Mouse (Mus musculus): ENCODE data around the gene Rfc4. TPM values are rescaled to one million over a fixed set of nuclear protein-coding genes. Genes with fewer than 3 reads are reported as not detected.

Gene Rfc4
- 10 to 100 TPM in 1 of 2 experiments, 1 to 10 TPM in 1; 9.7 to 11.5 TPM for total RNA-seq (2021)

DNA sequence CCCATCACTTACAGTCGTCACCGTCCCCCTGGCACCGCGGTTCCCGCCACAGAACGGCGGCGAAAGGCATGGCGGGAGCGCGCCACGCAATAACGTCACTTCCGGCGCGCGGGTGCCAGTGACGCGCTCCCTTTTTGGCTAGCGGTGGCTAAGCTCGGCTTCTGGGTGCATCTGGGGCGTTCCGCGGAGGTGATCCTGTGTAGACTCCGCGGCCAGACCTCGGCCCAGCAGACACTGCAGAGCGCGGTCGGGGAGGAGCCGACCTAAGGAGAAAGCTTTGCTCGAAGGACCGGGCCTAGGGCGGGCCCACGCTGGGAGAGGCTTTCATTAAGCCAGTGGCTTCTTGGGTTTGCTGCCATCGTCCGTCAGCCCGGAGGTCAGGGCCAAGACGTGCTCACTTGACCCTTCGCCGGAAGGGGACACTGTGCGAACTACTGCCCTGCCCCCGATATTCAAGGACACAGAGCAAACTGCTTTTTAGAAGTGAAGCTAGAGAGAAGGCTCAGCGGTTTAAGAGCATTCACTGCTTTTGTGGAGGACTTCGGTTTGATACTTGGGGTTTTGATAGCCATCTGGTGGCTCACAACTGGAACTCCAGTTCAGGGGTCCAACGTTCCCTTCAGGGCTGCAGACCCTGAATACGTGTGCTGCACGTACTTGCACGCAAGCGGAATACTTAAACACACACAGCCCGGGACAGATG lies at the start of gene Rfc4:
Rfc4 (minus strand) TSS at position 65 of the 703 bp plus-strand sequence.
- intact Hi-C loops (cut with DNase I): no loop called here
- DNase-seq: peak; percentile 93

DNA sequence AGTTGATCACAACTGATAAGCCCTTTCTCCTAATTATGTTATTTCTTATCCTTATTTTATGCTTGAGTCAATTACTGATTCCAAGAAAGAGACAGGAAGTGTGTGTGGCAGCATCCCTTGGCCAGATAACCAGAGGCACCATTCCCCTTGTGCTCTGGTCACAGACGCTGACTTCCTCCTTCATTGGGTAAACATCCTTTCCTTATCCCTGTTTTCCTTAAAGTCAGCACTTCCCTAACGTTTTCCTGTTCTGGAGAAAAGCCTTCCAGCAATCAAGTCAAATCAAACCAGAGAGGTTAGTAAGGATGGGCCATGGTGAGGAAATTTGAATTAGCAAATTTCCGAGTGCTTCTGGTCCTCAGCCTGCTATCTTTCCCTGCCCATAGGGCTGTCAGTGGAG lies 48.4 kb upstream of the Rfc4 start:
- intact Hi-C loops (cut with DNase I): loop anchor here (10.0 kb wide), 1 partner anchor 981 kb away; no protein-coding TSS in a partner anchor

DNA sequence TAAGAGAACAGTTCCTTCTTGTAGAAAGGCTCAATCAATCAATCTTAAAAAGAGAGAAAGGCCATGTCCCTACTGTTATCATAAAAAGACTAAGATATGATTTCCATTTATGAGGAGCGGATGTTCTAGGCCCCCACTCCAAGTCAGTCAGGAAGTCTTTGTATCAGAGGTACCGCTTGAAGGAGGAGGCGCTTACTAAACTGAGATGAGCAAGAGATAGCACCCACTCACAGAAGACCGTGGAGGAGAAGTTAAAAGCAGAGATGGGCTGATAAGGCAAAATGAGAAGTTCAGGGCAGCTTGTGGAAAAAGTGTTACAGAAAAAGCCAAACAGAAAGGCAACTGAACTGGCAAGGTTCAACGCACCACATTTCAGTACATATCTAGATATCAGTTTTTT lies 47.3 kb upstream of the Rfc4 start:
- intact Hi-C loops (cut with DNase I): loop anchor here (10.0 kb wide), 1 partner anchor 980 kb away; no protein-coding TSS in a partner anchor
- no peak for DNase-seq

More for the DNA sequence above, 48.4 kb upstream of the Rfc4 start:
- no peak for DNase-seq

DNA sequence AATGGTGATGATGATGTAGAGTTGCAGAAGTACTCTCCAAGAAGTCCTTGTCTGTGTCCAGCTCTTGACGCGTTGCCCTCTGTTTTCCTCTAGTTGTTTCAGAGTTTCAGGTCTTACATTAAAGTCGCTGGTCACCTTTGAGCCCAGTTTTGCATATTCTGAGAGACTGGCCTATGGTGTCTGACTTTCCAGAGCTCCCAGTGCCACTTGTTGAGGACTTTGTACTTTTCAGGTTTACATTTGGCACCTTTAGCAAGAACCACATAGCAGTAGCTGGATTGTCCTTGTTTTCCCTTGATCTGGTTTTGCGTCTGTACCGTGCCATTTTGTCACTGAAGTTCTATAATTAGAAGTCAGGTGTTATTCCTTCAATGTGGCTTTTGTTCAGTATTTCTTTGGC lies 46.4 kb upstream of the Rfc4 start:
- intact Hi-C loops (cut with DNase I): loop anchor here (10.0 kb wide), 1 partner anchor 979 kb away; no protein-coding TSS in a partner anchor
- DNase-seq: no peak

DNA sequence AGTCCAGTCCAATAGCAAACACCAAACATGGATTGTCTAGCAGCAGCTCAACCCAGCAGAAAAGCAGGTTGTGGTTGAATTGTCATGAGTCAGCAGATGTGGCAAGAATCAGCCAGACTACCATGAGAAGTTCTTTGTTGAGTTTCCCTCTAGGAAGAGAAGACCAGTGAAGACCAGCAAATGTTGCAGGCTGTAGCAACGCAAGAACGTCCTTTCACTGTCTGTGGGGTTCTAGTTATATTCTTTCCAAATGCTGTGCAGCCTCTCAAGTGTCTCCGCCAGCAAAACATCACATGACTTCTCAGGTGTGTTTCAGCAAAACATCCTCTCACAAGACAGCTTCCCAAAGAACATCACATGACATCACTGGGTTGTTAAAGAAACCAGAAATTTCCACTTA lies 43.3 kb upstream of the Rfc4 start:
- no peak for DNase-seq
- intact Hi-C loops (cut with DNase I): loop anchor here (10.0 kb wide), 1 partner anchor 976 kb away; no protein-coding TSS in a partner anchor

DNA sequence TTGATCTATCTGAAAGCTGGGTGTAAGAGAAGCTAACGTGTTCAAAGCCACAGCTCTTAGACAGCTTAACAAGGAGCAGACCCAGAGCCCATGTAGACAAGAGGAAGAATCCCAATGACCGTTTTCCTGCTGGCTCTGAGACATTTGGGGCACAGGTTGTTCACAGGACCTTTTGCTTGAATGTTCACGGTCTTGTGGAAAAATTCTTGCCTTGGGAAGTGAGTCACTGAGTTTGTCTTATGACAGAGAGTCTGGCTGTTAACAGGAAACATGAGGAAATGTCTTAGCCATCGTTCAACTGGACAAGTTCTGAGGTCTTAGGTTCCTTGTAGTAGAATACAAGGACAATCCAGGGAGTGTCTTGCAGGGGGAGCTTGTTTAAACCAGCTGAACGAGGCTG lies 39.5 kb upstream of the Rfc4 start:
- DNase-seq: no peak
- intact Hi-C loops (cut with DNase I): no loop called here

DNA sequence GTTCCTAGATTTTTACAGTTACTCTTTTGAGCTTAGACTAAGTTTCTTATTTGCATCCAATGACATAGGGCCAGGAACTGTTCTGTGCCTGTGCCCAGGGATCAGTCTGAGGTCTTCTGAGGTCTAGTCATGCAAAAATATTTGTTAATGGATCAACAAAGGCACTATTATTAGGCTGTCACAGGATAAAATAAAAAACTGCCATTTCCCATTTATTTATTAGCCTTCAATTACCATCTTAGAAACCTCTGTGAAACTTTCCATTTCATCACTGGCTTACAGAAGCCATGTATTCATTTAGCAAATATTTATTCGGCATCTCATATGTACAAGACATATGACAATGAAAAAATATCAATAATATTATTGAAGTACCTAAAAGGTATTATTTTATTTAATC lies 39.1 kb upstream of the Rfc4 start:
- no peak for DNase-seq
- intact Hi-C loops (cut with DNase I): no loop called here

DNA sequence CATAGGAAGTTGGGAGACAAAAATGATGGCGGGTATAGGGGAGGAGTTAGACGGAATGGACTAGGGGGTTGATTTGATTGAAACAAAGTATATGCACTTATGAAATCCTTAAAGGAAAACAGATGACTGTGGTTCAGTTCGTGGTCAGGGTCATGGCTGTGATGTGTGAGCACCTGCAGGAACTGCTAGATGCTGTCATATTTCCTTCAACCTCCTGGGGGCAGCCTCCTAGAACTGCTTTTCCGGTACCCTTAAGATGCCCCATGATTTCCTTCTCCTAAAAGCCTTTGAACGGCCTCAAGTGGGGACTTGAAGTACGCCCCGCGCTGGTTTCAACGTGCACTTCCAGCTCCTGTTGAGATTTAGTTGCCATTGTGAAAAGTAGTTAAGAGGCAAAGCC lies 37.9 kb upstream of the Rfc4 start:
- intact Hi-C loops (cut with DNase I): no loop called here
- no peak for DNase-seq

DNA sequence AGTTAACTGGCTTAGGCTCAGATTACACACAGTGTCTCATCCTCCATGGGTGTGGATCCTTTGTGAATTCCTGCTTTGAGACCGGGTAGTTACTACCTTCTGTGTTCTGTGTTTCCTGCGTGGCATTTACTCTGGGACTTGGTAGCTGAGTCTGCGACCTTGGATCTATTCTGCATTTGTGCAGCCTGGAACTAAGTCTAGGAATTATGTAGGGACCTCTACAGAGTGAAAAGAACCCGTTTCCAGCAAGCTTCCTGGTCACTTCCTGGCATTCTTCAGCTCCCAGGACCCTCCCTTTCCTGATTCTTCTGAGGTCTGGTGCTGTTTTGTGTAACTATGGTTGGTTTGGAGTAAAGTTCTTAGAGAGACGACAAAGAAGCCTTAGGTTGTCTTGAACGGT lies 36.9 kb upstream of the Rfc4 start:
- DNase-seq: no peak
- intact Hi-C loops (cut with DNase I): no loop called here

DNA sequence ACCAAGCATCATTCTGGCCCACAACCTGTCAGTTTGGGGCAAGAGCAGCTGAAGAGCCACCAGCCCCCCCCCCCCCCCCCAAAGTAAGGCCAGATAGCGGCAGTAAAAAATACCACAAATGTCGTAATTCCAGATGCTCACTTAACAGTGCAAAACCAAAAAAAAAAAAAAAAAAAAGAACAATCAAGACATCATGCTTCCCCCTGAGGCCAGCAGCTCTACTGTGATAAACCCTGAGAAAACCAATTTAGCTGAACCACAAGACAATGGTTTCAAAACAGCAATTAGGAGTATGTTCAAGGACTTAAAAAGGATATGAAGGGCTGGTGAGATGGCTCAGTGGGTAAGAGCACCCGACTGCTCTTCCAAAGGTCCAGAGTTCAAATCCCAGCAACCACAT lies 34.6 kb upstream of the Rfc4 start:
- intact Hi-C loops (cut with DNase I): no loop called here
- no peak for DNase-seq

DNA sequence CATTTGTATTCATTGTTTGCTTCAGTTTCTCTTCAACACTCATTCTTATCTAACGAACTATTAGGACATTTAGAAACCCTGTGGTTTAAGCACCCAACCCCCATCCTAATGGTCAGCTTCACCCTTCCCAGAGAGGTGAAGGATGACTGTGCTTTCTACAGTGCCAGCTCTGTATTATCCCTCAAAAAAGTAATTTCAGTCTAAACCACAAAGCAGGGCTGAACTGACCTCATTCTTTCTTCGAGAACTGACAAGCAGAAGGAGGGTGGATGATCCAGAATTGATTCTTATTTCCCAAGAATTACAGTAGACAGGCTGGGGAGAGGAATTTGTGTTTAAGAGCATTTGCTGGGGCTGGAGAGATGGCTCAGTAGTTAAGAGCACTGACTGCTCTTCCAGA lies 32.2 kb upstream of the Rfc4 start:
- intact Hi-C loops (cut with DNase I): no loop called here

DNA sequence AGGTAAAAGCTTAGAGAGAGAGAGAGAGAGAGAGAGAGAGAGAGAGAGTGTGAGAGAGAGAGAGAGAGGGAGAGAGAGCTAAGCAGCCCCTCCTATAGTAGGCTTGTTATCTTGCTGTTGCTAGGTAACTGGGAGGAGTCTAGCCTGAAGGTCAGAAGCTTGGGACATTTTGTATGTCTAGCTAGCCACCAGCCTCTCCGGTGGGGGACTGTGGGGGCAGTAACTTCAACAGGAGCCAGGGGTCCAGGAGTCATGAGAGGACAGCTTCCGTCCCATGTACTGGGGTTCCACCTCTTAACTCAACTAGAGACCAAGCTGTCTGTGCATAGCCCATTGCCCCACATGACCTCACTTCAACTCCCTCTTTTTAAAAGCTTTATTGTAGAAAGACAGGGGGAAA lies 31.4 kb upstream of the Rfc4 start:
- intact Hi-C loops (cut with DNase I): no loop called here
- no peak for DNase-seq

More for the DNA sequence above, 32.2 kb upstream of the Rfc4 start:
- no peak for DNase-seq

DNA sequence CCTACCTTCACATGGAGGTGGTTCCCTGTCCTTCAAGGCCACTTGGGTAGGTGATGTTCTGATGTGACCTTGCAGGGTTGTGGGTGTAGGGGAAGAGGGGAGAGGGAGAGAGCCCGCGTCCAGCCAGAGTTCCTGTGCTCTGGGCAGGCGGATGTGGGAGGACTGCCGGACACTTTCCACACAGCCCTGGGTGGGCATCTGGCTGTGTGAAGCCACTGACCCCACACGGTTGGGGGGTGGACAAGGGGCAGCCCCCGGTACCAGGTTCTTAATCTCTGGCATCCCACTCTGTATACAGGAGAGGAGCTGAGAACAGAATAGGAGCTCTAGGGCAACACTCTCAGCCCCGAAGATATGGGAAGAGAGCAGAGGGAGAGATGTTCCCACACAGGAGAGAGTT lies 30.8 kb upstream of the Rfc4 start:
- no peak for DNase-seq
- intact Hi-C loops (cut with DNase I): no loop called here

DNA sequence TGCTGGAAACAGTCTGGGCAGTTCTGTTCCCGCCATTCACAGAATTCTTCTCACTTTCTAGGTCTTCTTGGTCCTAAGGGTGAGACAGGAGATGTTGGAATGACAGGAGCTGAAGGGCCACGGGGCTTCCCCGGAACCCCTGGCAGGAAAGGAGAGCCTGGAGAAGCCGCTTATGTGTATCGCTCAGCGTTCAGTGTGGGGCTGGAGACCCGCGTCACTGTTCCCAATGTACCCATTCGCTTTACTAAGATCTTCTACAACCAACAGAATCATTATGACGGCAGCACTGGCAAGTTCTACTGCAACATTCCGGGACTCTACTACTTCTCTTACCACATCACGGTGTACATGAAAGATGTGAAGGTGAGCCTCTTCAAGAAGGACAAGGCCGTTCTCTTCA lies 29.5 kb upstream of the Rfc4 start:
- intact Hi-C loops (cut with DNase I): no loop called here
- DNase-seq: no peak

DNA sequence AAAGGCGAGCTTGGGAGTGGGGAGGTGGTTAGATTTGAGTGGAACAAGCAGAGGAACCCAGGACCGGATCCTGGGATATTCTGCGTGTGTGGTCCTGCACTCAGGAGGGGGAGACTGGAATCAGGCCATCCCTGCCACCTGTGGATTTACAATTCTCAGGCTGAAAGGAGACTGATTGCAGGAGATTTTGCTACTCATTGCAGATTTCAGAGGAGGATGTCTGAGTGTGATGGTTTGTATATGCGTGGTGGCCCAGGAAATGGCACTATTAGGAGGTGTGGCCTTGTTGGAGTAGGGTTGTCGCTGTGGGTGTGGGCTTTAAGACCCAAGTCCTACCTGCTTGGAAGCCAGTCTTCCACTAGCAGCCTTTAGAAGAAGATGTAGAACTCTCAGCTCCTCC lies 26.7 kb upstream of the Rfc4 start:
- intact Hi-C loops (cut with DNase I): loop anchor here (5.0 kb wide), 1 partner anchor 248 kb away; no protein-coding TSS in a partner anchor

DNA sequence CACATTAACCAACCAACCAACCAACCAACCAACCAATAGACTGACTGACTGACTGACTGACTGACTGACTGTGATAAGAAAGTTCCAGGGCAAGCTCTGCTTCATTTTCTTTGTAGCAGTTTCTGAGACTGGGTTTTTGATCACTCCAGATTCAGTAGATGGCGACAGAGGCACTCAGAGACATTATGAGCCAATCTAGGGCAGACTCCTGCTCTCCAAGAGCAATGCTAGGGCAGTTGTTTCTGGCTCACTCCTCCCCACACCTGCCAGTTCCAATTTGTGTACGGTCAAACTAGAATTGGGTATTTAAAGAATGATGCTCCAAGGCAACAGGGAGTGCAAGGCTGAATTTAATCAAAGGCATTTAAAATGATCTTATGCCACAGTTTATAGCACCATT lies 23.9 kb upstream of the Rfc4 start:
- intact Hi-C loops (cut with DNase I): loop anchor here (5.0 kb wide), 1 partner anchor 251 kb away; no protein-coding TSS in a partner anchor
- DNase-seq: peak; percentile 11

More for the DNA sequence above, 26.7 kb upstream of the Rfc4 start:
- DNase-seq: no peak

DNA sequence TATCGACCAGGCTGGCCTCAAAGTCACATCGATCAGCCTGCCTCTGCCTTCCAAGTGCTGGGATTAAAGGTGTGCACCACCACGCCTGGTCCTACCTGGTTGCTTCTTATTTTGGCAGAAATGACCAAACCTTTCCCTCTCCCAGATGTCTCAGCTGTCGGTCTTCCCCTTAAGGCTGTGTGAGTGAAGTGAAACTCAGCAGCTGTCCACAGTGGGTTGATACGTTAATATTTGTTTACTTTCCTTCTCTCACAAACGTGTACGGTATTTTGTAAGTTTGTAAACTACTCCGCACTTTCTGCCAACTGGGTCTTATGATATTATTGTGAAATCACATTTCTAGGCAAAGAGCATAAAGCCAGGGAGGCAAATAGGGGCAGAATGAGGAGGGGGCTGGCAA lies 21.9 kb upstream of the Rfc4 start:
- intact Hi-C loops (cut with DNase I): no loop called here
- no peak for DNase-seq

DNA sequence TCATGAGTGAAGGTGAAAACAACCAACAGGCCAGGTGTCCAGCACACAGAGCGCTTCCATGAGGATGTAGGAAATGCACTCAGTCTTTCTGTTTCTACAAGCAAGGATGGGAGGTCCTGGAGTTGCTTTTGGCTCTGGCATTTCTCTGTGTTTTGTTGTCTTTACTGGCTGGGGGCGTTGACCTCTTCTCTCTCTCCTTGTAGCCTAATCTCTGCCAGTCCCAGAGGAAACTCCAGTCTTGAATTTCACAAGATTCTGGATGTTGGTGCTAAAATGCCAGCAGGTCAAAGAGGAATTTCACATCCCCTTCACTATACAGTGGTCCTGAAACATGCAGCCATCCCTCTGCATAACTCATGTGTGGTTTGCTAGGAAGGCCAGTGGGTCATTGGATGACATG lies 21.4 kb upstream of the Rfc4 start:
- no peak for DNase-seq
- intact Hi-C loops (cut with DNase I): no loop called here

DNA sequence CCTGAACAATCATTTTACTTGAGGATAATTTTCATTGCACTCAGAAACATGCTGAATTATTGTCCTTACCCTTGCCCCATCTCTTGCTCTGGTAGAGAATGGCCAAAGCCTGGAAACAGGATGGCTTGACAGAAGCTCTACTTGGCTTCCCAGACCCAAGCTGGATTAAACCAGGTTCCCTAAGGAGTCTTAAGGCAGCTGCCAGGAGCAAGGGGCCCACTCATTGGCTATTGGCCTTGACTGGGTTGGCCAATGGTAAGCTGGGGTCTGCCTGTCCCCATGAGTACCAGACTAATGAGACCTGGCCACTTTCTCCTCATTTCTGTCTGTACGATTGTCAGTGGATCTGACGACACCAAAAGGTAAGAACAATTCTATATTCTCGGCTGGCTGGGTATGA lies 18.7 kb upstream of the Rfc4 start, which contains the start of gene Adipoq:
Adipoq (plus strand) TSS at position 257 of the 400 bp plus-strand sequence.
- intact Hi-C loops (cut with DNase I): no loop called here
- DNase-seq: no peak

DNA sequence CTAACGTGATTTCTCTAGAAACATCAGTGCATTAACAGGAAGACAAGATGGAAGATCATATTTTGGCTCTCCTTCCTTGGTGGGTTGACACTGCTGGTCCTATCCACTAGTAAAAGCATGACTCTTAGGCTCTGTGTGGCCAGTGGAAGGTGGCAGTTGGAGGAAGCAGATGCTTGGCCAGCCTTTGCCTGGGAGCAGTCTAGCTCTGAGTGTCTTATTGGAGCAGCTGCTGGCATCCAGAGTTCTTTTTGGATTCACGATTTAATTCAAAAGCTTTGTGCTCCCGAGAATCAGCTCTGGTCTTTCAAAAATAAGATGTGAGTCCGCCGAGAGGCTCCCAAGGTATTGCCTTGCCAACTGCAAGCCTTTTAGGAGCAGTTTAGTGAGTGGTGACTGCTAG lies 17.7 kb upstream of the Rfc4 start:
- DNase-seq: no peak
- intact Hi-C loops (cut with DNase I): no loop called here

DNA sequence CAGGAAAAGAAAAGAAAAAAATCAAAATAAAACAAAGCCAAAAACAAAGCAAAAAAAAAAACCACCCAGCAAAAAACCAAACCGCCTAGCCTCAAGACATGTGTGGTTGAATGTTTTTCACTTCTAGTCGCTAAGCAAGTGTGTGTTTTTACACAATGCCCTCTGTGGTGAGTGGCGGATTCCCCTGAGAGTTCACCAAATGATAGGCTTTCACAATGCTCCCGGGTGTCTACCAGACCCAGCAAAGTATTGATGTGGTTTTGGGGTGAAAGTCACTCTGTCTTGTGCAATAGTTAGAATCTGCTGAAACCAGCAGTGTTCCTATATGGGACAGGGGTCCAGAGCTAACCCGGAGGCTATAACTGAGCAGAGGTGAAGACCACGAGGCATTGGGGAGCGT lies 16.8 kb upstream of the Rfc4 start:
- intact Hi-C loops (cut with DNase I): no loop called here
- DNase-seq: no peak

DNA sequence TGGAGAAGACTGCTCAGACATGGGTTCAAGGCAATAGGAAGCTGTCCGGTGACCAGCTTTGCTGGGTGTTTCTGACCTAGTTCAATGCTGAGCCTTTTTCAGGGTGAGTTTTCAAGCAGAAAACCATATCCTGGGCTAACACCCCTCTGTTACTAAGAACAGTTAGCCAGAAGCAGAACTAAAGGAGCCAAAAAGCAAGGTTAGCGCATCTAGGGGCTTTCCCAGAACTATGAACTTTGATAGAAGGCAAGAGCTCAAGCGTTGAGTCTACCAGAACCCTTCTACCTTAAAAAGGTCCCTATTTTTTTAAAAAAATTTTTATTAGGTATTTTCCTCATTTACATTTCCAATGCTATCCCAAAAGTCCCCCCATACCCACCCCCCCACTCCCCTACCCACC lies 13.4 kb upstream of the Rfc4 start:
- intact Hi-C loops (cut with DNase I): no loop called here
- no peak for DNase-seq
